Mouse (Mus musculus) retina, postnatal 7 days (tissue): ENCODE data around the gene Tnfaip8l2.

Source experiments
- DNase-seq: peaks from one replicate; pipeline ENCODE4 v3.0.0-alpha.2; 2012; ENCODE audit warnings: low read depth, low spot score

The Tnfaip8l2 gene

GRCm38 (mm10) chr3:95141952-95142616, at the start of gene Tnfaip8l2:
TSS of gene Tnfaip8l2 (minus strand) at chr3:95142360.
- no peak for DNase-seq

GRCm38 (mm10) chr3:95186888-95187287, 44.7 kb upstream of the Tnfaip8l2 start:
- DNase-seq: no peak

- no peak for DNase-seq
Observed at GRCm38 (mm10) chr3:95186100-95186499, 43.9 kb upstream of the Tnfaip8l2 start.

- DNase-seq: no peak
Observed at GRCm38 (mm10) chr3:95184796-95185577, 42.8 kb upstream of the Tnfaip8l2 start.

GRCm38 (mm10) chr3:95181841-95182240, 39.7 kb upstream of the Tnfaip8l2 start:
- DNase-seq: no peak

GRCm38 (mm10) chr3:95179890-95180289, 37.7 kb upstream of the Tnfaip8l2 start:
- DNase-seq: no peak

GRCm38 (mm10) chr3:95178948-95179347, 36.8 kb upstream of the Tnfaip8l2 start:
- DNase-seq: no peak

- DNase-seq: no peak
Observed at GRCm38 (mm10) chr3:95177583-95177982, 35.4 kb upstream of the Tnfaip8l2 start.

- no peak for DNase-seq
Observed at GRCm38 (mm10) chr3:95176500-95176899, 34.3 kb upstream of the Tnfaip8l2 start.

GRCm38 (mm10) chr3:95174011-95174592, 31.9 kb upstream of the Tnfaip8l2 start:
- peak; percentile 65 for DNase-seq

- no peak for DNase-seq
Observed at GRCm38 (mm10) chr3:95173256-95173949, 31.2 kb upstream of the Tnfaip8l2 start.

GRCm38 (mm10) chr3:95172526-95173255, 30.5 kb upstream of the Tnfaip8l2 start:
- DNase-seq: no peak

GRCm38 (mm10) chr3:95171105-95171504, 28.9 kb upstream of the Tnfaip8l2 start:
- no peak for DNase-seq

GRCm38 (mm10) chr3:95169996-95170395, 27.8 kb upstream of the Tnfaip8l2 start:
- no peak for DNase-seq

GRCm38 (mm10) chr3:95164840-95165239, 22.7 kb upstream of the Tnfaip8l2 start:
- DNase-seq: no peak

- DNase-seq: no peak
Observed at GRCm38 (mm10) chr3:95164256-95164550, 22.0 kb upstream of the Tnfaip8l2 start.

- no peak for DNase-seq
Observed at GRCm38 (mm10) chr3:95163419-95164255, 21.5 kb upstream of the Tnfaip8l2 start.

- no peak for DNase-seq
Observed at GRCm38 (mm10) chr3:95162345-95162628, 20.1 kb upstream of the Tnfaip8l2 start.

GRCm38 (mm10) chr3:95161618-95162344, 19.6 kb upstream of the Tnfaip8l2 start:
- DNase-seq: no peak

- DNase-seq: no peak
Observed at GRCm38 (mm10) chr3:95161041-95161551, 18.9 kb upstream of the Tnfaip8l2 start.
